Mouse (Mus musculus): ENCODE measurements around the gene Pax8. TPM values are rescaled to one million over a fixed set of nuclear protein-coding genes. Genes with fewer than 3 reads are reported as not detected.

Pax8 gene
- 0.57 and 0.82 TPM in 2 replicates for polyA plus RNA-seq (2015; fragmentation: Nextera tagmentation; extraction: Ambion mirVana)

DNA sequence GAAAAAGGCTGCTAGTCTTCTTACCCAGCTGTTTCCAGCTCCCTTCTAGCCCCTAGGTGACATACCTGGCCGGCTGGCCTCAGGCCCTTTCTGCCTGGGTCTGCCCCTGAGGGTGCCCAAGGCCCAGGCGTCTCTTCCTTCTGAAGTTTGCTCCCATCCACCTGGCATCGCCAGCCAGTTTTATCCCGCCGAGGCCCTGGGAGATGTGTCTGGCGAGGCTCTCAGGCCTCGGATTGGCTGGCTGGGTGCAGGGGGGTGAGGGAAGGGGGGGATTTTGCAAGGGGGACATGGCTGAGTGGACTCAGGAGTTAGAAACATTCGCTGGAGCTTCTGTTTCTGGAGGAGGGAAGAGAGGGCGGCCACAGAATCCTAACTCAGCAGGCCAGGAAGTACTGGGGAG lies at the start of gene Pax8:
TSS of gene Pax8 (minus strand) at position 180 of the 400 bp plus-strand sequence.
- no peak within 1 kb of the TSS for H3K4me2 ChIP-seq (ENCODE audit: low read length)
- peaks cover 48% of the 10 kb centered on the region for H3K27me3 ChIP-seq (replicated peaks; ENCODE audit: control insufficient read depth, insufficient read depth, low read length)
- ATAC-seq = no peak
- H3K36me3 ChIP-seq (ENCODE audit: control insufficient read depth, insufficient read depth) = no peaks in the 10 kb centered on the region
- H3K4me1 ChIP-seq (replicated peaks; ENCODE audit: control insufficient read depth, insufficient read depth, low read length) = peaks cover 12% of the 10 kb centered on the region
- H3K9ac ChIP-seq (replicated peaks; ENCODE audit: low read depth, low read length) = no peak within 1 kb of the TSS
- H3K9me3 ChIP-seq (ENCODE audit: control insufficient read depth, low read length) = no peaks in the 10 kb centered on the region
- no peak within 1 kb of the TSS for H3K4me3 ChIP-seq (replicated peaks; ENCODE audit: low read length)
- 25% methylated on average over 9 of the region's 9 CpGs for WGBS
- no peak within 1 kb of the TSS for H3K27ac ChIP-seq (ENCODE audit: low read length)

DNA sequence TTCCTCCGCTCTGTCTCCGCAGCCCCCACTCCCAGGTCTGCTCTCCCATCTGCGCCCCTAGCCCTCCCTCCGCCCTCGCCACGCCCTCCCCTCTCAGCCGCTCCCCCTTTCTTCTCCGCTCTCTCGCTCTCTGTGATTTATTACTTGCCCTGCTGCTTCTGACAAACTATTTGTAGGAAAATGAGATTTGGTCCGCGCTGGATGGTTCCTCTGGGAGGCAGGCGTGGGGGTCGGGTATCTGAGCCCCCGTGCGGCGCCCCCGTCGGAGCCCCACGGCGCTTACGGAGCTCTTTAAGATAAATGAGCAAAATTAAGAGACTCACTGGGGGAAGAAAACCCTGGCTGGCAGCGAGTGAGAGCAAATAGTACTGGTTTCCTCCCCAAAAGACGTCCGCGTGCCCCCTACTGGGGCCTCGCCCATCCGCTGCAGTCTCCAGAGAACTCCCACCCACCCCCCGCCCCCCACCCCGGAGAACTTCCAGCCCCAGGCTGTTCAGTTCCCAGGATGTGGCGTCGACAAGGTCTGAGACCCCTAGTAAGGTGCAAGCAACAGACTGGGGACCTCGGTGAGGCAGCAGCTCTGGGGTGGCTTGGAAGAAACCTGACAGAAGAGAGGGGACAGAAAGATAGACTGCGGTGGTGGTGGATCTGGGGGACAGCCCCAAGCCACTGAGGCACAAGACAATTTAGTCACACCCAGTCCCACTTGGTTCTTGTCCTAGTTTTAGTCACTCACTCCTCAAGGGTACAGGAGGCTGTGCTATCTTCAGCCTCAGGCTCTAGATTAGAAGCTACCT lies 46.2 kb upstream of the Pax8 start:
- Histone ChIP-seq H3K27me3 (replicated peaks; ENCODE audit: control insufficient read depth, insufficient read depth, low read length) (no peaks in the 10 kb centered on the region), H3K4me2 (ENCODE audit: low read length) (peak overlapping the region; percentile 74), H3K36me3 (ENCODE audit: control insufficient read depth, insufficient read depth) (no peaks in the 10 kb centered on the region), H3K9me3 (ENCODE audit: control insufficient read depth, low read length) (no peaks in the 10 kb centered on the region), H3K9ac (replicated peaks; ENCODE audit: low read depth, low read length) (peak overlapping the region; percentile 53), H3K4me1 (replicated peaks; ENCODE audit: control insufficient read depth, insufficient read depth, low read length) (peaks cover 5% of the 10 kb centered on the region; the same call in 1 of the 2 replicates), H3K4me3 (replicated peaks; ENCODE audit: low read length) (peak overlapping the region; percentile 49), H3K27ac (ENCODE audit: low read length) (peak overlapping the region; percentile 54)
- under 1% methylated on average over 32 of the region's 33 CpGs for WGBS
- ATAC-seq = peak; percentile 96

DNA sequence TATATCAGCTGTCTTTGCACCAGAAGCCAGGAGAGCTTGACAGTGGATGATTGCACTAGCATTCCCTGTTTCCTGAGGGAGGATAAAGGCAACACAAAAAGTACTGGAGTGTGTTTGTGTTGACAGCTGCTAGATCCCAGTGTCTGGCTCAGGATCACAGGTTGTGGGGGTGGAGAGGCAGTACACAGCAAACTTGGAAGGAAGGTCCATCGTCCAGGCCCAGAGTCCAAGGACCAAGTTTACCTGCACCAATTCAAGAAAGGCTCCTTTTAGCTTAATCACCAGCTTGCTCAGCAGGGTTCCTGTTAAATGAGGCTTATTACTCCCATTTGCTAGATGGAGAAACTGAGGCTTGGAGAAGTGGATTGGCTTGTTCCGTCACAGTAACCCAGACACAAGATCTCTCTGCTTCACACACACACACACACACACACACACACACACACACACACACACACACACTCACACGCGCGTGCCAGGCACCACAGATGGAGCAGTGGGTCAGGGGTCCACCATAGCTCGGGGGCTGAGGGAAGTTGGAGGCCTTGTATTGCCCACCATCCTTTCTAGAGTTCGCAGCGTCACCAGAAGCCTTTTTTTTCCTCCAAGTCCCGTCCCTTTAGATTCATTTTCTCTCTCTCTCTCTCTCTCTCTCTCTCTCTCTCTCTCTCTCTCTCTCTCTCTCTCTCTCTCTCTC lies 45.3 kb upstream of the Pax8 start:
- Histone ChIP-seq H3K27ac (ENCODE audit: low read length) (no peak overlapping the region; the same call in 1 of the 2 replicates), H3K36me3 (ENCODE audit: control insufficient read depth, insufficient read depth) (no peaks in the 10 kb centered on the region), H3K27me3 (replicated peaks; ENCODE audit: control insufficient read depth, insufficient read depth, low read length) (no peaks in the 10 kb centered on the region), H3K4me1 (replicated peaks; ENCODE audit: control insufficient read depth, insufficient read depth, low read length) (peaks cover 5% of the 10 kb centered on the region; the same call in 1 of the 2 replicates), H3K9ac (replicated peaks; ENCODE audit: low read depth, low read length) (peak overlapping the region; percentile 53), H3K9me3 (ENCODE audit: control insufficient read depth, low read length) (no peaks in the 10 kb centered on the region), H3K4me3 (replicated peaks; ENCODE audit: low read length) (peak overlapping the region; percentile 49), H3K4me2 (ENCODE audit: low read length) (peak overlapping the region; percentile 74)
- ATAC-seq = peak; percentile 56
- WGBS = 24% methylated on average over 9 of the region's 9 CpGs

DNA sequence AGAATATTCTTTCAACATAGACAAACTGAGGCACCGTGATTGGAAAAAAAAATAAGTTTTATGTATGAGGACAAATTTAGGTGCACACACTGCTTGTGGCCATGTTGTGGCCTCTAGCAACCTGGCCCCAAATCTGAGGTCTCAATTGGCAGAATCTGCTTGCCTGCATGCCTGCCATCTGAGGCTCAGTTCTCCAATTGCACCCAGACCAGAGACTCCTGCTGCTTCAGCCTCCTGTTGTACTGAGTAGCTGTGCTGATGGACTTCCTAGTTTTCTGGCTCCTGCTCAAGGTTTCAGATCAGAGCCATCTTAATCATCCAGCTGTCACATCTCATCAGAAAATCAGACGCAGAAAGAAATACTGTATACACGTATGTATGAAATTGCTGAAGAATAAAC lies 41.5 kb upstream of the Pax8 start:
- no peaks in the 10 kb centered on the region for H3K9me3 ChIP-seq (ENCODE audit: control insufficient read depth, low read length)
- H3K27ac ChIP-seq (ENCODE audit: low read length) = no peak overlapping the region
- H3K9ac ChIP-seq (replicated peaks; ENCODE audit: low read depth, low read length) = no peak overlapping the region
- peaks cover 5% of the 10 kb centered on the region; the same call in 1 of the 2 replicates for H3K4me1 ChIP-seq (replicated peaks; ENCODE audit: control insufficient read depth, insufficient read depth, low read length)
- H3K4me3 ChIP-seq (replicated peaks; ENCODE audit: low read length) = no peak overlapping the region
- 79% methylated on average over 3 of the region's 3 CpGs for WGBS
- H3K4me2 ChIP-seq (ENCODE audit: low read length) = no peak overlapping the region
- no peaks in the 10 kb centered on the region for H3K27me3 ChIP-seq (replicated peaks; ENCODE audit: control insufficient read depth, insufficient read depth, low read length)
- ATAC-seq = no peak
- no peaks in the 10 kb centered on the region for H3K36me3 ChIP-seq (ENCODE audit: control insufficient read depth, insufficient read depth)

DNA sequence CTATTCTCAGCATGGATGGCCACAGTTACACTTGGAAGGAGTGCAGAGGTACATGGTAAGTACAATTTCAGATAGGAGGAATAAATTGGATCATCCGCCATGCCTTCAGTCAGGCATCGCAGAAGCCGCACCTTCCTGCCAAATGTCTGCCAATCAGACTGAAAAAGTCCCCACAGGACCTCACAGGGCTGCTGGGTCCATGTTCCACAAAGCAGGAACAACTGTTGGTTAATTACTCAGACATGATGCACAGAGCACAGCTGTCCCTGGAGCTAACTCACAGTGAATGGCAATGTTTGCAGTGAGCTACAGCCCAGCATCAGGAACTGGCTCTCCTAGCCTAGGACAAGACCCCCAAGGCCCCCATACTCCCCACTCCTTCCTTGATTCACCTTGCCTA lies 32.0 kb upstream of the Pax8 start:
- Histone ChIP-seq H3K36me3 (ENCODE audit: control insufficient read depth, insufficient read depth) (no peaks in the 10 kb centered on the region), H3K4me1 (replicated peaks; ENCODE audit: control insufficient read depth, insufficient read depth, low read length) (peaks cover 7% of the 10 kb centered on the region), H3K9me3 (ENCODE audit: control insufficient read depth, low read length) (no peaks in the 10 kb centered on the region), H3K4me2 (ENCODE audit: low read length) (no peak overlapping the region), H3K4me3 (replicated peaks; ENCODE audit: low read length) (no peak overlapping the region), H3K27ac (ENCODE audit: low read length) (no peak overlapping the region), H3K27me3 (replicated peaks; ENCODE audit: control insufficient read depth, insufficient read depth, low read length) (no peaks in the 10 kb centered on the region), H3K9ac (replicated peaks; ENCODE audit: low read depth, low read length) (no peak overlapping the region)
- 68% methylated on average over 3 of the region's 3 CpGs for WGBS
- ATAC-seq = no peak

DNA sequence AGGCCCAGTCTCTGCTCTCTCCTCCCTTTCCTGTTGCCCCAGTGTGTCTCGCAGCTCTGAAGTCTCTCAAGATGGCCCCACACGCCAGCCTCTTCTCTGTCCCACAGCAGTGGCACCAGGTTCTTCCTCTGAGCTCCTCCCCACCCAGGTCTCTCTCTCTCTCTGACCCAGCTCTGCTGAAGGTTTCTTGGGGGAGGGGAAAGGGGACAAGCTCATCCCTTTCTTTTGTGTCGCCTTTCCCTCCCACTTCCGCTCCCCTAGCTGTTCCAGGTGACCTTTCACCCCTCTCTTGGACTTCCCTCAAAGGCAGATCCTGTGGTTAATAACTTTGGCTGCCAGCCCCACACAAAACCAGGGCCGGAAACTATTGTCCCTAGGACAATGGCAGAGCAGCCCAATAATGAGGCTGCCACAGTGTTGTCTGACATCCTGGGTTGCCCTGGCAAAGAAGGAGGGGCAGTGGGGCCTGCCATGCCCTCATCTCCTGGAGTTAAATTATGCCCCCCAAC lies 27.6 kb upstream of the Pax8 start:
- no peak overlapping the region for H3K4me3 ChIP-seq (replicated peaks; ENCODE audit: low read length)
- H3K9ac ChIP-seq (replicated peaks; ENCODE audit: low read depth, low read length) = no peak overlapping the region
- no peaks in the 10 kb centered on the region for H3K27me3 ChIP-seq (replicated peaks; ENCODE audit: control insufficient read depth, insufficient read depth, low read length)
- no peak overlapping the region for H3K27ac ChIP-seq (ENCODE audit: low read length)
- H3K36me3 ChIP-seq (ENCODE audit: control insufficient read depth, insufficient read depth) = no peaks in the 10 kb centered on the region
- peak; percentile 61; the same call in 1 of the 2 replicates for ATAC-seq
- 18% methylated on average over 5 of the region's 5 CpGs for WGBS
- peaks cover 7% of the 10 kb centered on the region for H3K4me1 ChIP-seq (replicated peaks; ENCODE audit: control insufficient read depth, insufficient read depth, low read length)
- H3K9me3 ChIP-seq (ENCODE audit: control insufficient read depth, low read length) = no peaks in the 10 kb centered on the region
- H3K4me2 ChIP-seq (ENCODE audit: low read length) = no peak overlapping the region

DNA sequence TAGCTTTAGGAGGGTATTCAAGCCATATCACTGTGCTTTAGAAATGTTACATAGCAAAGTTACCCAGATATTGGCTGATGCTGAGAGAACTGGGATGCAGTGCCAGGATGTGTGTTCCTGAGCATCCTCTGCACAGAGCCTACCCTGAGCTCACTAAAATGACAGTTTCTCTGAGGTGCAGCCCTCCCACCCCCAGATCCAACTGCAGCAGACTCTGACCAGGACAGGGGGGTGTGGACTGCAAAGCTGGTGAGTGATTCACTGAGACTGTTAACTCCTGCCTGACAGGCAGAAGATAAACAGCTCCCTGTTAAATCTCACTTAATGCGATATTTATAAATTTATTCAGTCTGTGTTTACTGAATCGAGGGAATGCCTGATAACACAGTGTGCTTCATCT lies 25.5 kb upstream of the Pax8 start:
- Histone ChIP-seq H3K9me3 (ENCODE audit: control insufficient read depth, low read length) (no peaks in the 10 kb centered on the region), H3K9ac (replicated peaks; ENCODE audit: low read depth, low read length) (no peak overlapping the region), H3K27ac (ENCODE audit: low read length) (no peak overlapping the region), H3K4me1 (replicated peaks; ENCODE audit: control insufficient read depth, insufficient read depth, low read length) (peaks cover 7% of the 10 kb centered on the region), H3K4me2 (ENCODE audit: low read length) (no peak overlapping the region), H3K36me3 (ENCODE audit: control insufficient read depth, insufficient read depth) (no peaks in the 10 kb centered on the region), H3K4me3 (replicated peaks; ENCODE audit: low read length) (no peak overlapping the region), H3K27me3 (replicated peaks; ENCODE audit: control insufficient read depth, insufficient read depth, low read length) (no peaks in the 10 kb centered on the region)
- no peak for ATAC-seq
- 79% methylated on average over 2 of the region's 2 CpGs for WGBS

DNA sequence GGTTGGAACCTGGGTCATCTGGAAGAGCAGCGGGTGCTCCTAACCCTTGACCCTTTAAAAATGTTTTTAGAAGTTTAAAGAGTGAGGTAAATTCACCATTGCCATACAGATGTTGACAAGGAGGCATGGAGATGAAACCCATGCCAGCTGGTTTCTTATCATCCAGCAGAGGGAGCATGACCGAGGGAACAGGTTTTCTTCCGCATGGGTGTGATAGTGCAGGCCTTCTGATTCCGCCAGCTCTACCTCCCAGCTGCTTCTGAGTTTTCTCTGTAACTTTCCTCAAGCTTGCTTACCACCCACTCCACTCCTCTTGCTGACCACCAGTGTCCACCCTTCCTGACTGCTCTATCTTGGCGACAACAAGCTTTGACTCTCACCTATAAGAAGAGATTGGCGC lies 15.2 kb upstream of the Pax8 start:
- no peak overlapping the region for H3K9ac ChIP-seq (replicated peaks; ENCODE audit: low read depth, low read length)
- no peak overlapping the region for H3K4me3 ChIP-seq (replicated peaks; ENCODE audit: low read length)
- H3K4me2 ChIP-seq (ENCODE audit: low read length) = no peak overlapping the region
- ATAC-seq = no peak
- no peaks in the 10 kb centered on the region for H3K36me3 ChIP-seq (ENCODE audit: control insufficient read depth, insufficient read depth)
- WGBS = 39% methylated on average over 6 of the region's 6 CpGs
- no peak overlapping the region for H3K27ac ChIP-seq (ENCODE audit: low read length)
- H3K9me3 ChIP-seq (ENCODE audit: control insufficient read depth, low read length) = no peaks in the 10 kb centered on the region
- H3K4me1 ChIP-seq (replicated peaks; ENCODE audit: control insufficient read depth, insufficient read depth, low read length) = no peaks in the 10 kb centered on the region
- H3K27me3 ChIP-seq (replicated peaks; ENCODE audit: control insufficient read depth, insufficient read depth, low read length) = no peaks in the 10 kb centered on the region

DNA sequence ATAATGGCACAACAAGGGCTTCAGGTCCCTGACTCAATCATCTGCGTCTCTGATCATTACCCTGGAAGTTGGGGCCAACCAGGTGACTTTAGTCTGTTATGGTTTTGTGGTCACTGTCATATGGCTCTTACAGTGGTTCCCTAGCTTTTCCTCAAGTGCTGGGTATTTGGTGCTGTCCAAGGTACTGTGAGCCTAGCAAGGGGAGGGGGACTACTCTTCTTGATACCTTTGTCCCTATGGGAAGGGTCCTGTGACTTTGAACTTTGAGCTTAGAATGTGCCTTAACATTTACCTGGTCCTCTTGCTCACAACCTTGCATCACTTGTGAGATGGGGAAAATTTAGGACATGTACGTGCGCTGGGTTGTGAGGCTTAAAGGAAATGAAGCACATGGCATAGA lies 13.3 kb upstream of the Pax8 start:
- Histone ChIP-seq H3K9ac (replicated peaks; ENCODE audit: low read depth, low read length) (no peak overlapping the region), H3K4me3 (replicated peaks; ENCODE audit: low read length) (no peak overlapping the region), H3K9me3 (ENCODE audit: control insufficient read depth, low read length) (no peaks in the 10 kb centered on the region), H3K36me3 (ENCODE audit: control insufficient read depth, insufficient read depth) (no peaks in the 10 kb centered on the region), H3K27ac (ENCODE audit: low read length) (no peak overlapping the region), H3K4me1 (replicated peaks; ENCODE audit: control insufficient read depth, insufficient read depth, low read length) (no peaks in the 10 kb centered on the region), H3K4me2 (ENCODE audit: low read length) (no peak overlapping the region), H3K27me3 (replicated peaks; ENCODE audit: control insufficient read depth, insufficient read depth, low read length) (no peaks in the 10 kb centered on the region)
- WGBS = 75% methylated on average over 3 of the region's 3 CpGs
- ATAC-seq = no peak
